Mouse (Mus musculus) G1E (cell line): ENCODE data around the gene Srebf1. TPM values are rescaled to one million over a fixed set of nuclear protein-coding genes. Genes with fewer than 3 reads are reported as not detected.

ENCODE experiments used
- ATAC-seq: 2 replicates; pipeline ENCODE4 v1.8.0; 2016; ENCODE audit warnings: mild to moderate bottlenecking; ENCODE audit not compliant: insufficient number of reproducible peaks, poor library complexity, low FRiP score, severe bottlenecking; ENCODE audit errors: extremely low read depth
- DNase-seq: peaks from one replicate; pipeline ENCODE4 v3.0.0; 2012; ENCODE audit warnings: low spot score
- H3K27me3 ChIP-seq: 2 replicates; pipeline ENCODE4 v1.6.1; 2012; ENCODE audit warnings: mild to moderate bottlenecking, low read length, inconsistent platforms; ENCODE audit not compliant: insufficient read depth
- H3K36me3 ChIP-seq: replicated peaks from 2 replicates; pipeline ENCODE3; 2012; ENCODE audit warnings: mild to moderate bottlenecking, inconsistent platforms
- H3K4me1 ChIP-seq: 2 replicates; pipeline ENCODE4 v1.6.1; 2012; ENCODE audit warnings: low read depth, low read length, inconsistent platforms, mixed read lengths; ENCODE audit not compliant: insufficient read depth
- H3K4me3 ChIP-seq: 2 replicates; pipeline ENCODE4 v1.5.1; 2012; ENCODE audit warnings: low read depth, mild to moderate bottlenecking, inconsistent platforms, low read length, moderate library complexity, mixed read lengths
- H3K9me3 ChIP-seq: replicated peaks from 2 replicates; pipeline ENCODE4 v1.6.1; 2012; ENCODE audit warnings: inconsistent platforms
- CTCF ChIP-seq: IDR thresholded peaks from 2 replicates; pipeline ENCODE4 v1.5.1; 2012; ENCODE audit warnings: low read depth, low read length, inconsistent platforms, mixed read lengths
- GATA1 ChIP-seq: IDR thresholded peaks from 2 replicates; pipeline ENCODE4 v1.6.1; 2012; ENCODE audit warnings: borderline replicate concordance, low read length, inconsistent platforms, mixed read lengths
- GATA2 ChIP-seq: IDR thresholded peaks from 2 replicates; pipeline ENCODE4 v1.6.1; 2012; ENCODE audit warnings: low read depth, low read length, inconsistent platforms, borderline replicate concordance
- POLR2AphosphoS5 ChIP-seq: IDR thresholded peaks from 2 replicates; pipeline ENCODE4 v1.6.1; 2012; ENCODE audit warnings: low read depth, low read length, inconsistent platforms; ENCODE audit not compliant: insufficient replicate concordance
- TAL1 ChIP-seq: conservative IDR thresholded peaks from 2 replicates; pipeline ENCODE4 v1.6.1; 2012; ENCODE audit warnings: low read depth, low read length, inconsistent platforms, mixed read lengths
- polyA plus RNA-seq: library from polyadenylated mRNA; stranded (reverse); fragments of >175 nt; gene quantifications from 2 replicates; pipeline ENCODE4 v1.2.3, GENCODE M21; 2012
- total RNA-seq, 2 experiments: library from RNA; stranded (forward) in 1 of 2; stranded (reverse) in 1 of 2; fragments of 200-1000 nt in 1 of 2; fragments of >200 nt in 1 of 2; fragmentation: Nextera tagmentation in 1 of 2; gene quantifications; 2 replicates each; pipeline ENCODE4 v1.2.3; 2014 to 2017

Srebf1 gene
- total and polyA plus RNA-seq, 3 experiments = 66.8 to 276 (median 137) TPM

DNA sequence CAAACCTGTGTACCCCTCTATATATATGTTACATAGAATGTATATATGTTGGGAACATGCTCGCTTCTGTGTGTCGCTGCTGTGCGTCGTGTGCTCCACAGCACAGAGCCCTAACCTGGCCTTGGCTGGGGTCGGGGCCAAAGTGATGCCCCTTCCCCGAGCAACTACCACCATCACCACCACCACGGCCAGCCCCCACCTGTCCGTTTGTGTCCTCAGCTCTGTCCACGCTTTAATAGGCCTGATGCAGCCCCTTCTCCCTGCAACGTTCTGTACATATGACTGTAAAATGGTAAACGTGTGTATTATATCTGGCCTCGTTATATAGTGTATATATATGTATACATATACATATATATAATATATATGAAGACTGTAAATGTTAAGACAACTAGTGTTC lies 23.7 kb downstream of the Srebf1 start:
- H3K36me3 ChIP-seq = peaks cover 98% of the 10 kb centered on the region
- no peak overlapping the region for H3K4me3 ChIP-seq
- TF ChIP-seq CTCF = no peak
- TF ChIP-seq TAL1 = no peak
- no peak; the same call in 1 of the 2 replicates for TF ChIP-seq POLR2AphosphoS5
- no peak for TF ChIP-seq GATA2
- TF ChIP-seq GATA1 = no peak
- H3K4me1 ChIP-seq = peaks cover 70% of the 10 kb centered on the region
- no peaks in the 10 kb centered on the region; the same call in 1 of the 2 replicates for H3K27me3 ChIP-seq
- DNase-seq (no peak), ATAC-seq (no peak)
- peaks cover 10% of the 10 kb centered on the region for H3K9me3 ChIP-seq

DNA sequence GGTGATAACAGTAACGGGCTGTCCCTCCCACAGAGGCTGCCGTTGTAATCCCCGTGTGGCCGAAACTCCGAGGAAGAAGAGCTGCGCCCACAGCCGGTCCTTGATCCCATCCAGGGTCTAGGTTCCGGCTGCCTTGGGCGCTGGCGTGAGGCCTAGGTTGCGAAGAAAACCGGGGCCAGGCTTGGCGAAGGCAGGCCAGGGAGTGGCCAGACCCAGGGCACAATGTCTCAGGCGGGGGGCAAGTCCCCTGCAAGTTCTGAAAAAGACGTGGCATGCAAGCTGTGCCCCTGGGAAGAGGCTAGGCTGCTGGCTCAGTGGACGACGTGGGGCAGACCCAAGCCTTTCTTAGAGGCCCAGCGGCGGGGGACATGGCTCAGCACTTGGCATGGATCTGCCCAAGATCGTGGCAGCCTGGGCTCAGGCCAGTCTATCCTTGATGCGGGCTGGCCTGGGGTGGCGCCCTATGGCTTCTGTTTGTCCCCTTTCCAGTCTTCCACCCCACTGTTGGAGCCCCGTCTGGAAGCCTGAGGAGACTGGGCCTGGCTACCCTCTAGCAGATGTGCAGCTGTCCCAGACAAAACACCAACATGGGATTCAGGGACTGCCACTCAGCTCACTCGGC lies 24.3 kb downstream of the Srebf1 start:
- no peak for TF ChIP-seq CTCF
- Histone ChIP-seq H3K4me3 (no peak overlapping the region), H3K27me3 (no peaks in the 10 kb centered on the region; the same call in 1 of the 2 replicates), H3K9me3 (peaks cover 10% of the 10 kb centered on the region), H3K4me1 (peaks cover 69% of the 10 kb centered on the region), H3K36me3 (peaks cover 98% of the 10 kb centered on the region)
- ATAC-seq (no peak), DNase-seq (no peak)

DNA sequence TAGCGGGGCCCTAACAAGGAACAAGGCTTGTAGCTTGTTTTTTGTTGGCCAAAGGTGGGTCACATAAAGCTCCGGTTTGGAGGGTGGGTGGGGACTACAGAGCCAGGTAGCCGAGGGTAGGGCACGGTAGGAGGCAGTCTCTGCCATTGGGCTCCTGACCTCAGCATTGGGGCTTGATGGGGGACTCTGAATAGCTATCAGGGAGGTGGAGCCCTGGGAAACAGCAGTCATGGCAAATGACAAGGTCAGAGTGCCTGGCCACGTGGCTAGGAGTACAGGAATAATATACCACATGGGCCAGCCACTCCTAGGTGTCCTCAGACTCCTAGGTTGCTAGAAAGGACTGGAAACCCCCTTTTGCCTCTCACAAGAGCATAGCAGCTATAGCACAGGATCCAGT lies 26.0 kb downstream of the Srebf1 start:
- Histone ChIP-seq H3K9me3 (peaks cover 10% of the 10 kb centered on the region), H3K27me3 (no peaks in the 10 kb centered on the region), H3K4me1 (peaks cover 66% of the 10 kb centered on the region), H3K36me3 (peaks cover 98% of the 10 kb centered on the region), H3K4me3 (no peak overlapping the region)
- no peak for TF ChIP-seq GATA1
- no peak for TF ChIP-seq GATA2
- TF ChIP-seq POLR2AphosphoS5 = no peak
- TF ChIP-seq CTCF = no peak
- no peak for TF ChIP-seq TAL1
- ATAC-seq = no peak
- no peak for DNase-seq

DNA sequence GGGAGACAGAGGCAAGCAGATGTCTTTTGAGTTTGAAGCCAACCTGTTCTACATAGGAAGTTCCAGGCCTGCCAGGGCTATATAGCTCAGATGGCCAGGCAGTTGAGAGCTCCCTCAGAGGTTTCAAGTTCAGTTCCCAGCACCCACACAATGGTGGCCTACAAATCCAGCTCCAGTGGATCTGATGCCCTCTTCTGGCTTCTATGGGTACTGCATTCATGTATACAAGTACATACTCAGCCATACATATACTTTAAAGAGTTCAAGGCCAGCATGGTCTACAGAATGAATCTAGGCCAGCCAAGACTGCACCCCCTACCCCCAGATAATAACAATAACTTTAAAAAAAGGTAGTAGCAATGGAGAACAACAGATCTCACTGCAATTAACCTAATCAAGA lies 27.3 kb downstream of the Srebf1 start:
- peaks cover 10% of the 10 kb centered on the region for H3K9me3 ChIP-seq
- DNase-seq (no peak), ATAC-seq (no peak)
- no peaks in the 10 kb centered on the region for H3K27me3 ChIP-seq
- peak; percentile 30; the same call in 1 of the 2 replicates for TF ChIP-seq CTCF
- TF ChIP-seq GATA2 = no peak
- peaks cover 98% of the 10 kb centered on the region for H3K36me3 ChIP-seq
- peaks cover 57% of the 10 kb centered on the region for H3K4me1 ChIP-seq
- H3K4me3 ChIP-seq = no peak overlapping the region

DNA sequence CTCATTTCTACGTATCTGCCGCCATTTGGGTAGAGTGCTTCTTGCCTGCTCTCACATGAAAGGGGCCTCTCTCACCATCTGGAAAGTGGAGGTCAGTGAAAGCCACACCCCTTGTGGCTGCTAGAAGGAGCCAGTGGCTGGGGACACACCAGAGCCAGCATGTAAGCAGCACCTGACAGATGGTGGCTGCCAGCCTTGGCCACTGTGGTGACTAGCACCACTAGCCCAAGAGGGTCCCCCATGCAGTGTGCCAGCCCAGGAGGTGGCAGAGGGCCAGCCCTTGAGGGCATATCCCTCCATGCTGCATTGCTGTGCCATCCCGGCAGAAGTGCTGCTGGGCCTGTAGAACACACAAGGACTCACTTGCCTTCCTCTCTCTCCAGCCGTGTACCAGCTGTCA lies 28.8 kb downstream of the Srebf1 start:
- no peak for TF ChIP-seq GATA1
- no peak for TF ChIP-seq CTCF
- no peak for TF ChIP-seq TAL1
- TF ChIP-seq POLR2AphosphoS5 = no peak
- no peak for TF ChIP-seq GATA2
- Histone ChIP-seq H3K4me3 (no peak overlapping the region; the same call in 1 of the 2 replicates), H3K9me3 (peaks cover 10% of the 10 kb centered on the region), H3K4me1 (peaks cover 49% of the 10 kb centered on the region), H3K27me3 (no peaks in the 10 kb centered on the region), H3K36me3 (peaks cover 99% of the 10 kb centered on the region)
- no peak for DNase-seq
- ATAC-seq = no peak

DNA sequence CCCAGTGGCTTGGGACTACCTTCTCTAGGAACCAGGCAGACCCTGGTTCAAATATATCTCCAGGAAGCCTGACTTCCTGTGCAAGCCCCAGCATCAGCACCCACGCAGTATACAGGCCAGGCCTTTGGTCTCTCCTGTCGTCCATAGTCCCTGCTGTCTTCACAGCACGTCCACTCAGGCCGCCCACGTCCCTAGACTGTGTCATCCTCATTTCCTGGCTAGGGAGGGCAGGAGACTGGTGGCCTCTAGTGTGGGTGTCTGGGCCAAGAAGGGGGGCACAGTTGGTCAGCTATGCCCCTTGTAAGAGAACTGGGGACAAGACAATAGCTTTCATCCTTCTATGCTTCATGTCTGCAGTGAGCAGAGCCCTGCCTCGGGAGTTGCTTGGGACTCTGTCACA lies 29.8 kb downstream of the Srebf1 start:
- Histone ChIP-seq H3K27me3 (no peaks in the 10 kb centered on the region), H3K4me3 (no peak overlapping the region), H3K36me3 (peaks cover 99% of the 10 kb centered on the region), H3K9me3 (peaks cover 10% of the 10 kb centered on the region), H3K4me1 (peaks cover 39% of the 10 kb centered on the region)
- DNase-seq (no peak), ATAC-seq (no peak)
- TF ChIP-seq GATA2 (no peak), CTCF (no peak), POLR2AphosphoS5 (no peak), TAL1 (no peak), GATA1 (no peak)

DNA sequence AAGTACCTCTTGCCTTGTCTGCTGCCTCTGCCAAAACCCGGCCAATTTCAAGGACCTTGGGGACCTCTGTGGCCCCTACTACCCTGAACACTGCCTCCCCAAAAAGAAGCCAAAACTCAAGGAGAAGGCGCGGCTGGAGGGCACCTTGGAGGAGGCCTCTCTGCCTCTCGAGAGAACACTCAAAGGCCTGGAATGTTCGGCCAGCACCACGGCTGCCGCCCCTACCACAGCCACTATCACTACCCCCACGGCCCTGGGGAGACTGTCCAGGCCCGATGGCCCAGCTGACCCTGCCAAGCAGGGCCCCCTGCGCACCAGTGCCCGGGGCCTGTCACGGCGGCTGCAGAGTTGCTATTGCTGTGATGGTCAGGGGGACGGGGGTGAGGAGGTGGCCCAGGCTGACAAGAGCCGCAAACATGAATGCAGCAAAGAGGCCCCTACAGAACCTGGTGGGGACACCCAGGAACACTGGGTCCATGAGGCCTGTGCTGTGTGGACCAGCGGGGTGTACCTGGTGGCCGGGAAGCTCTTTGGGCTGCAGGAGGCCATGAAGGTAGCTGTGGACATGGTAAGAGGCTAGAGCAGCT lies 32.2 kb downstream of the Srebf1 start:
- Histone ChIP-seq H3K27me3 (no peaks in the 10 kb centered on the region), H3K36me3 (peaks cover 100% of the 10 kb centered on the region), H3K4me1 (peaks cover 40% of the 10 kb centered on the region), H3K4me3 (no peak overlapping the region), H3K9me3 (peaks cover 10% of the 10 kb centered on the region)
- TF ChIP-seq CTCF (no peak), TAL1 (no peak), GATA2 (no peak), GATA1 (no peak), POLR2AphosphoS5 (no peak)
- DNase-seq = no peak
- no peak for ATAC-seq
